Mouse (Mus musculus): ENCODE measurements around the gene Tamm41.

Gene Tamm41

DNA sequence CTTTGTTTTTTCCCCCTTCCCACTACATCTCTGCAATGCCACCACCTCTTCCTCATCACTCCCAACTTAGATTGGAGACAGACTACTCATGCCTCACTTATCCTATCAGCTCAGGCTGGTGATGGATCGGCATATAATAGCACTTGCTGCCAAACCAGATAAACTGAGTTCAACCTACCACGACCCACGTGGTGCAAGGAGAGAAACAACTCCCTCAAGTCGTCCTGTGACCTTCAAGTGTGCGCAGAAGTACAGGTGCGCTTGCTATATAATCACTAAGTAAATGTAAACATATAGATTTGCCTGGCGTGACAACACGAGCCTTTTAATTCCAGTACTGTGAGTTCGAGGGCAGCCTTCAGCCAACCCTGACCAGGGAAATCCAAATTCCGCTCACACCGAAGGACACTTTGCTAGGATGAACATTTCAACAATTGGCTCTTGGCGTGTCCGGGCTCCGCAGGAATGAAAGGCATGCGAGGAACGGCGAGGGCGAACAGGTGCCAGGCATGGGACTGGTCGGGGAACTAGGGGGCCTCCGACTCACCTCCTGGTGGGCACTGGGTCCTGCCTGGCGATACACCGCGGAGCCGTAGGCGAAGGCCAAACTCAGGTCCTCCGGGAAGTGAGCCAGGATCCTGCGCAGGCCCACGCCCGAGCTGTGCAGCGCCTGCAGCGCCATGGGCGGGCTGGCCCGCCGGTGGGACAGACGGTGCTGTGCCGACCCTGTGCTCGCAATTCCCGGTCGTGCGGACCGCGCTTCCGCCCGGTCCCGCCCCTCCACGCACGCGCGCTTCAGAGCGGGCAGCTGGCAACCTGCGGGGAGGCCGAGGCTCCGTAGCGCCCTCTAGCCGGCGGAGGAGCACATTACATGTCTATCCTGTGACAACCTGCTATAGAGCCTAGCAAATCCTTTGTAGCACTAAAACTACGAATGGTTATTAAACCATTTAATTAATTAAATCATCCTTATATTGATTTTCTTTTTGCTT lies at the start of gene Tamm41:
TSS of gene Tamm41 (minus strand) at position 774 of the 992 bp plus-strand sequence.
- DNase-seq (ENCODE audit: low spot score in 2 of 2), result peak; percentile 84 to 90

DNA sequence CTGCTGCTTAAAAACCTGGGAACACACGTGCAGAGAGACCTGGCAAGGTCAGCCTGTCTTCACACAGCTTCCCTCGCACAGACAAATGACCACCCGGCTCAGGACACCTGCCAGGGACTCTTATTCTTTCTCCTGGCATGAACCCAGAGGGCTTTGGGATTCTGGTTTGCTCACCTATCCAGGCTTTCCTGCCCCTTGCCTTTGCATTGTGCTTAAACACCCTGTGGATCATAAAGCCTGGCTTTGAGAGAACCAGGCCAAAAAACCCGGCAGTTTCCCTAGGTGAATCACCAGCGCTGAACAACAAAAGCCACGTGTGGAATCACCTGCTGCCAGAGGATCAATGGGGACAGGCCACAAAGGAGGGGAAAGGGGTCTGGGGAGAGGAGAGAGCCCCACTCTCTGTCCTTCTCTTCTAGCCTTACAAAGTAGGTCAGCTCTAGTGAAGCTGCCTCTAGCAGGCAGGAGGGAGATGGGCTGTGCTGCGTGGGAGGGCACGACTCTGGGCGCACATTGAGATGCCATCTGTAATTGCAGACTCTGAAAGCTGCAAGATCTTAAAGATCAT lies 47.7 kb upstream of the Tamm41 start:
- peak; percentile 81 to 90 for DNase-seq (ENCODE audit: low spot score in 2 of 2)

DNA sequence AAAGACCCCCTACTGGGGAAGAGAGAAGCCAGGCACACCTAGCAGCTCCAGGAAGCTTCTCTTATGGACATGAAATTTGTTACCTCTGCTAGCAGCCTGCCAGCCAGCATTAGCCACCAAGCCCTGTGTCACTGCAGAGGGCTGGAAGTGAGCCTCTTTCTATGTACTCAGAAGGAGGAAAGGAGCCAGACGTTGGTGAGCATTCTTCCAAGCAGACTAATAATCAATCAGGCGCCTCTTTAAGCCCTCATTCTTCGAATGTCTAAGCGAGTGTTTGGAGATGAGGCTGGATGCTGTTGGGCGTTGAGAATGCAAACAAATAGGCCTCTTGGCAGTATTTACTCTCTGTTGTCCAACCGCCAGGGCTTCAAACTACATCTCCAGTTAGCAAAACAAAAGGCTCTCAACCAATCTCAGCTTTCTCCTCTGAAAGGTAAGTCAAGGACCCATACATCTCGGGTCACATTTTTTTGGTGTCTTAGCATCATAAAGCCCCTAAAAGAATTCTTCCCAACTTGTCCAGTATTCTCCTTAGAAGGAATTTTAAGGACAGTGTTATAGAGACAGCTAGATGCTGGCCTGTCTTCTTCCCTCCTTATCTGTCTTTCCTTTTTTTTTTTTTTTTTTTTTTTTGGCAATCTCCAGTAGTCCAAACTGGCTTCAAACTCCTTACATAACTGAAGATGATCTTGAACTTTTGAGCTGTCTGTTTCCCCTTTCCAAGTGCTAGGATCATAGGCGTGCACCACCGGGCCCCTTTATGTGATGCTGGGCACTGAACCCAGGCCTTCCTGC lies 39.3 kb upstream of the Tamm41 start:
- DNase-seq (ENCODE audit: low spot score in 2 of 2), result no peak

DNA sequence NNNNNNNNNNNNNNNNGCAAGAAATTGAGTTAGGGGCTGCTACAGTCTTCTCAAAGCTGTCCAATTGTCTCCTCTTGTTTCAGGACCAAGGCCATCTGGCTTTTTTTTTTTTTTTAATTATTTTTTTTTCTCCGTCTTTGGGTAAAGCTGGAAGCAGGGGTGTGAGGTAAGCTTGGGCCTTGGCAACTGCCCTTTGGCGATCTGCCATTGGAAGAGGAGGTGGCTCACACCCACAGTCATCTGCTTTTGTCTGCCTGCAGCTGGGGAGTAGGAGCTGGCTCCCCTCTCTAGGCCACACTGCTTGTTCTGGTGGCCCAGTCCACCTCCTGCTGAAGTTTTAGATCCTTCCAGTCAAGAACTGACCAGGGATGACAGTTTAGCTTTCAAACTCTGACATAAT lies 34.3 kb upstream of the Tamm41 start:
- peak; percentile 41 to 48 for DNase-seq (ENCODE audit: low spot score in 2 of 2)

DNA sequence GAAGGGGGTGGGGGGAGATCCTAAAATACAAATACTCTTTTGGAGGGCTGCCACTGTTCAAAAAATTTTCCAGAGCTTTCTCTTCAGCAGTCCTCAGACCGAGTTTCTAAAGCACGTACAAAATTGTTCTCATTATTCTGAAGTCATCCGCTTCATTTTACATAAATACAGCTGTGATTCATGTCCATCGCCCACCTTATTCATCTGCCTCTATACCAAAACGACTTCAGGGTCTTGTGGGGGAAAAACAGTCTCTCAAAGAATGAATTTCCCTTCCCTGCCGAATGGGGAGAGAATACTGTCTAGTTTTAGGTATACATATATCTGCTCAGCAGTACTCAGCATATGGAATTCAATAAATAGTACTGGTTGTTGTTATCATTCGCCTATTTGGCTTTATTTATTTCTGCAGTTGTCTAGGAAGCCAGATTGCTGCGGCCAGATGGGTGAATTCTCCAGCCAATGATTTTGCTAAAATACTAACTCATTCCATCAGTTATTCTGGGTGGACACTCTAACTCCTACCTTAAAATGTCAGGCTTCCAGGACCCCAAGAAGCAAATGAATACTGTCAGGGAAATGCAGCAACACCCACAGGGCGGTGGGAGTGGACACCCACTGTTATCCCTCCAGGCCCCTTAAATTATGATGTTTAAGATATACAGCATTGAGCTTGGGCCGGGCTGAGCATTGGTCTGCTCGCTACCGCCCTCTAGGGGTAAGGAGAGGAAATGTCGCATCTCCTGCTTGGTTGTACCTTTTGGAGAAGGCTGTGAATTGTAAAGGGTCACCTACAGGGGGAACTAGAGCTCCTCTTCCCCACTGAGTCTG lies 27.9 kb upstream of the Tamm41 start:
- peak; percentile 53 to 63 for DNase-seq (ENCODE audit: low spot score in 2 of 2)

DNA sequence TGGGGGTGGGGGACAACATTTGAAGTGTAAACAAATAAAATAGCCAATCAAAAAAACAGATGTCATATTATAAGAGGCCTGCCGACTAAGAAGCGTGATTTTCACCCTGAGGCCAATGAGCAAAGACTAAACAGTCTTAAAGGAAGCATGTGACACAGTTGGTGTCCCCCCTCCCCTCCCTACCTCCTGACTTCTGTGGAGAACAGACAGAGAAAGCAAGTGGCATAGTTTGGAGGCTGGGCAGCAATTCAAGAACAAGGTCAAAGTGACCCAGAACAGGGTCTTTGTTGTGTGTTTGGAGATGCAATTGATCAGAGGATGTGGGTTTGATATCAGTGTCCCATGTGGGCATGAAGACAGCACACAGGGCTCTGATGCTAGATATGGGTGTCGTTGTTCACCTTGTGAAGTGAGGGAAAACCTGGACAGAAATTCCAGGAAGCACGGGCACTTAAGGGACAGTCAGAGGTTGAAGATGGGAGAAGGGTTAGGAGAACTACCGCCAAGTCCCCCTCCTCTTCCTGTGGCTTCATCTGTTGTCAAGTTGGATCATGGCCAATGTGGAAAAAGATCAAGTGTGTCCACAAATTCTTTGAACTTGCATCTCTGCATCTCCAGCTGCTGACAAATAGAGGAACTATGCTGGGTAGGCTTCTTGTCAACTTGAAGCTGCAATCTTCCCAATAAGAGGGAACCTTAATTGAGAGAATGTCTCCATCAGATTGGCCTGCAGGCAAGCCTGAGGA lies 25.1 kb upstream of the Tamm41 start:
- DNase-seq (ENCODE audit: low spot score in 2 of 2), result no peak

DNA sequence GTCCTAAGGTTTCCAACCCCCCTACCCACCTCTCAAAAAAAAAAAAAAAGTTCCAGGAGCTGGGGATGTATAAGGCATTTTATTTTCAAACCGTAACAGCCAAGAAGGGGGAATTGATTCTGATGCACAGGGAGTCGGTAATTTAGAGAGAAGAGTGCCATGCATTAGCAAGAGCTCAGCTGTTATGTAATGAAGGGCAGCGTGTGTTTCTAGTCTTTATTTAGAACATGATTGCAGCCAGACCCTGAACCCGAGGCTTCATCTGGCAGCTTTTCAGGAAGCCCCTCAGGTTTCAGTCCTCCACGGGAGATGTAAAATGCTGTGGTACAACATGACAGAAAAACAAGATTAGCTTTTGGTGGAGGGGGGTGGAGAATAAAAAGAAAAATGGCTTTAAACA lies 21.6 kb upstream of the Tamm41 start:
- DNase-seq (ENCODE audit: low spot score in 2 of 2), result no peak

DNA sequence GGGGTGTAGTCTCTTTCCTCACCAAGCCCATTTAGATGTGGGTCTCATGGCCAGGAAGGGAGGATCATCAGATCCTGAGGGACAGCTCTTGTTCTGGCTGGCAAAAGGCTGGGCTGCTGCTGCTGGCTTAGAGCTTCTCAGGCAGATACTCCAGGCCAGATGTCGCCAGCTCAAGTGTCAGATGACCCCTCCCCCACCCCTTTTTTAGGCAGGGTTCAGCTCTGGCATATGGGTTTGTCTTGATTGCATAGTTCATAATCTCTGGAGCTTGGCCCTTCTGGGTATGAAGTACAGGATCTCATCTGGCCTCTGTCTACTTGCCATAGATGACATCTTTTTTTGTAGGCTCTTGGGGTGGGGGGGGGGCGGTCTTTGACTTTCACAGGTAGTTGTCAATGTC lies 19.0 kb upstream of the Tamm41 start:
- no peak for DNase-seq (ENCODE audit: low spot score in 2 of 2)

DNA sequence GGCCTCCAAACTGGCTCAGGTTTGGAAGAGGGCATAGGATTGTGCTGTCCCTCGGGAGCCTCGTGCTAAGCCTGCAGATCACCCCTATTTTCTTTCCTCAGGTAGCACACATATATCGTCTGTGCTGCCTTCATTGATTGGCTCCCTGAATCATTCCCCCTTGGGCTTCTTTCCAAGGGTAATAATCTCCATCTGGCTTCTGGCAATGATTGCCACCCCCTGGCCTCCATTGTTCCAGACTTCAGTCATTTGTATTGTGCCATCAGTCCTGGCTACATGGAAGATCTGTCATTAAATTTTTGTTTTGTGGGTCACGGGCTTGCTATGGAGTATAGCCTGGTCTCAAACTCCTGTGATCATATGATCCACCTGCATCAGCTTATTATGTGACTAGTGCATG lies 17.8 kb upstream of the Tamm41 start:
- no peak for DNase-seq (ENCODE audit: low spot score in 2 of 2)

DNA sequence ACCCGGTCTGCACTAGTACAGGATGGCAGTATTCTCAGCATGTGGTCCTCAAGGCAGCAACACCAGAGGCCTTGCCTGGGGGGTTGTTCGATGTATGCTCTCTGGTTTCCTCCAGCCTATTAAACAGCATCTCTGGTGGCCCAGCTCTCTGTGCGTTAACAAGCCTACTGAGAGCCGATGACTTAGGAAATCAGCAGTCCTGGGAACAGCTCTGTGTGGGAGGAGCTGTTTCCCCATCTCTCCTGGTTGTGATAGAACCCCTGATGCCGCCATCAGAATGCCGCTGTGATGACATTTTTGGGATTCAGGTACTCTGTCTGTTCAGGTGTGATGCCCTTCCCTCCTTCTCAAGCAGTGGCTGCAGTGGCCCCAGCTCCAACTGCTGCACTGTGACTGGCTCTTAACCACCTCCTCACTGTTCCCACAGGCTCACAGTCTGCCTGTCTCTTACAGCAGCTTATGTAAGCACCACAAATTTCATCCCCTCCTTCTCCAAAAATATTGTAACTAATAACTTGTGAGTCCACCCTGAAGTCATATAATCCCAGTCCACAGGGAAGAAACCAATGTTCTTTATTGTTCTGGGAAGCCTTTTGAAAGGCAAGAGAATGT lies 14.0 kb upstream of the Tamm41 start:
- no peak for DNase-seq (ENCODE audit: low spot score in 2 of 2)

DNA sequence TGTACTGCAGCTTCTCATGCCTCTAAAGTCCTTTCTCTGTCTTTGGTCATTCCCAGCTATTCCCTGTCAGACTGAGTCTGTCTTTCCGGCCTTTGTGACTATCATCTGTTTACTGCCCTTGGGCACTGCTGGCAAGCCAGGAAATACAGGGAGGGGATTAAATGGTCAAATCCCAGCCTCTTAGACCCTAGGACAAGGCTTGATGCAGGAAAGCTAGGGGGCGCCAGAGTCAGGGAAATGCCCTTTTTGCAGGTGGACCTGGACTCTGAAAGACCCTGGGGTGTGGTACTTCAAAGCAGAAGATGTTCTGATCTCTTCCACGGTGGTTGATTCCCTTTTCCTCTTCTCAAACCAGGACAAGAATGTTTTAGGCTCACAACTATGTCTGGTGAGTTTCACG lies 11.3 kb upstream of the Tamm41 start:
- peak; percentile 69 to 70 for DNase-seq (ENCODE audit: low spot score in 2 of 2)

DNA sequence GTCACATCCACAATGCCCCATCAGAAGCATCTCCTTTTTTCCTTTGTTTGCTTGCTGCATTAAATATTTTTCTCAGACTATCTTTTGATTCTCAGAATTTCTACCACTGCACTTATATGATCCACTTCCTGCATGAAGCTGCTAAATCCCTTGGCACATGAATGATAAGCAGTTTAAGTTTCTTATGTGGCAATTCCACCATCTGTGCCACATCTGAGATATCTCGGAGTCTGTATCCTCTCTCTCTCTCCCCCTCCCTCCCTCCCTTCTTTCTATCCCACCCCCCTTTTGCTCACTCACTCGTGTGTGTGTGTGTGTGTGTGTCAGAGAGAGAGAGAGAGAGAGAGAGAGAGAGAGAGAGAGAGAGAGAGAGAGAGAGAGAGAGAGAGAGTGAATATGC lies 10.1 kb upstream of the Tamm41 start:
- DNase-seq (ENCODE audit: low spot score in 2 of 2), result no peak

DNA sequence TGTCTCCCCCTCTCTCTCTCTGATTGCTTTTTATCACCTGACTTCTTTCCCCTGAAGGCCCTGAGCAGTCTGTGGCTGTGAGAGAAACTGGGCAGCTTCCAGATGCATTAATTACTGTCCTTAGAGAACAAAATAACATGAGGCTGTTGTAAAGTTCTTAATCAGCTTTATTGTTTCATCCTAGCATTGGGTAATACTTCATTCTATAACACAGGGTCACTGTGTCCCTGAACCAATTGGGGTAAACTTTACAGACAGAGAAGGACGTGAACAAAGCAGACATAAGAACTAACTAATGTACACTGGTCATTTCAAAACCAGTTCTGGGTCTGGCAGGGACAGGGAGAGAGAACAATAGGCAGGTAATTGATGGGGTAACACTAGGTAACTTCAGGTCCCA lies 8.4 kb upstream of the Tamm41 start:
- no peak for DNase-seq (ENCODE audit: low spot score in 2 of 2)

DNA sequence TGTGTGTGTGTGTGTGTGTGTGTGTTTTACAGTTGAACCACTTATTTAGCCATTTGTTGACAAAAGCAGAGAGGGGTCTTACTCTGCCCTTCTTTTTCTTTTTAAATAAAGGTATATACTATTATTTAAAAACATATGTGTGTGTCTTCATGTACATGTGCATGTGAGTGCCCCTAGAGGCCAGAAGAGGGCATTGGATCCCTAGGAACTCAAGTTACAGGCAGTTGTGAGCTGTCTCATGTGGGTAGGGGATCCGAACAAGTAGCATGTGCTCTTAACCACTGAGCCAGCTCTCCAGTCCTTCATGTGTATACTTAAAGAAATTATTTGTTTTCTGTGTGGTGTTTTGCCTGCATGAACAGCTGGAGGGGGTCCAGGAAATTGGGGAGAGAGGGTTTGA lies 7.0 kb upstream of the Tamm41 start:
- no peak for DNase-seq (ENCODE audit: low spot score in 2 of 2)

DNA sequence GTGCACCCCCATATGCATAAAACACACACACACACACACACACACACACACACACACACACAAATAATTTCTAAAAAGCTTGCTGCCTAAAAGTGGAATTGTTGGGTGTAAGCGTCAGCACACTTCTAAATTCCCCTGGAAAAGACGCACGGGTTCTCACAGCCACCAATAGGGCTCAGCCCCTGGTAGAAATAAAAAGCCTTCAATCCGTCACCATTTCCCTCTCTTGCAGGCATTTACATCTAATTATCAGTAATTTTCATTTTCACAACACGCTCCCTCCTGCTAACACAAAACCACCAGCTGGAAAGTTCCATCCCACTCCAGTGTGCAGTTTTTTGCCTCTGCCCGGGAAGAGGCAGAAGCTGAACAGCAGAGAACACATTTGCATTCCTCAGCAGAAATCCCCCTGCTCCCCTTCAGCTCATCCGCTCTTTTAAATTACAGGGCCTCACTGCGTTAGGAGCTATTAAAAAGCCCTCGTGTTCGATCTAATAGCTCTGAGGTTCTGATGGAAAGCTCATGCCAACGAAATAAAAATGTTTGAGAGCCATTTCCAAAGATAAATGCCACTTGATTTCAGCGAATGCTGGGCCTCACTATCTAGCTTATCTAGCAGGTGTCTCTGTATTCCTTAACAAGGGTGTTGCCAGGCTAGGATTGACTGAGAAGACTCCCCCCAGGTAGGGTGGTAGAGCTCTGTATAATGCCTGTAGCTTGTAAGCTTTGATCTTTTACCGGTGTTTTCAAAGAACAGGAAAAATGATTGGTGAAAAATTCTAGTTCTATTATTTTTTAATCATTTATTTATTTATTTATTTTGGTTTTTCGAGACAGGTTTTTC lies 6.2 kb upstream of the Tamm41 start:
- peak; percentile 20 to 39 for DNase-seq (ENCODE audit: low spot score in 2 of 2)

DNA sequence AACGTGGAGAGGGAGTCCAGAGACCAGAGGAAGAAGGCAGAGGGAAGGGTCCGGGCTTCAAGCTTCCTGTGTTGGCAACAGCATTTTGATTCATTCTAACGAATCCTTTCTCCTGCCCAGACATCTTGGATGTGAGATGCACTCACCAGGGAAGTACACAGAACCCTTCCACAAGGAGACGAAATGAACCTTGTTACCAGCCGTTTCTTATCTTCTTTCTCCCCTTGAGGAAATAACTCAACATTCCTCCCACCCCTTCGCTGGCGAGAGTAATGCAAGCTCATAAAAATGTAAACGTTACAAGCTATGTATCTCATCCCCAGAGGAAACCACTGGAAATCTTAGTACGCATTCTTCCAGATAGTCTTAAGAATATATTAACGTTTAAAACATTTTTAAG lies 4.9 kb upstream of the Tamm41 start:
- DNase-seq (ENCODE audit: low spot score in 2 of 2), result no peak

DNA sequence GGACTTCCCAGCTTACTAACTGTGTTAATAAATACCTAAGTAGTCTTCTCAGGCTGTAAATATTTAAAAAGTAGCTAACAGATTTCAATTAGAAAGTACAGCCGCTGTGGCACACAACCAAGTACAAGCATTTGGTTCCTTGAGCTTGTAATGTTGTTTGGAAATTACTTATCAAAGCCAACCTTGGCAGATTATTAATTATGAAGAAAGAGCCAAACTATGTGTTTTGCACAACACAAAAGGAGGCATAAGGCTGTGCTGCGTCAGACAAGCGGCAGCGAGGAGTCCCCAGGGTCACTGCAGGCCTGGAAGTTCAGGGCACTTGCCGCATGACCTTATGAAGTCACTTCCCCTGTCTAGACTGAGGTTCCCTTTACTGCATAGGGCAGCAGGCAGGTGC lies 4.2 kb downstream of the Tamm41 start:
- DNase-seq (ENCODE audit: low spot score in 2 of 2), result no peak

DNA sequence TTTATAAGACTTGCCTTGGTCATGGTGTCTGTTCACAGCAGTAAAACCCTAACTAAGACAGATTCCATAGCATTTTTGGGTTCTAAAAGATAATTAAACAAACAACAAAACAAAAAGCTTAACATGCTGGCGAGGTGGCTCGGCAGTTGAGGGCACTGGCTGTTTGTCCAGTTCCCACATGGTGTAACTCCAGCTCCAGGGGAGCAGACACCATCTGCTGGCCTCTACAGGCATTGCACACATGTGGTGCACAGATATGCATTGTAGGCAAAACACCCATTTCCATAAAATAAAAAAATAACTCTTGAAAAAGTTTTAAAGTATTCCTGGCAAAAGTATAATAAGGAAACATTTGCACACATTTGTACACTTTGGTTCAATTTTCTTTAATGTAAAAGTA lies 7.6 kb downstream of the Tamm41 start:
- DNase-seq (ENCODE audit: low spot score in 2 of 2), result no peak

DNA sequence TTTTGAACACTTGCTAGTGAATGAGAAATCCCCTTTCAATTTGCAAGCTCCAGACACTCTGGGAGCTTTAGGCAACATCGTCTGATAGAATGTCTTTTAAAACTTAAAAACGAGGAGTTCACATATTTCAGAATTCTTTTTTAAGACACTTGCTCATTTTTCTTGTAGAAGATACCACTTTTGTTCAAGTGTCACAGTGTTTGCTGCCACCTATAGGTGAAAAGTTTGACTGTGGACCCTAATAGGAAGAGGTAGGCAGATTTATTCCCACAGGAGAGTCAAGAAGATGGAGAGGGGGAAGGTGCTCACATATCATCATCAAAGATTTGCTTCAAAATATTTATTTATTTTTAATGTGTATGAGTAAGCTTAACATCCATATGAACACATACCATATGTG lies 8.4 kb downstream of the Tamm41 start:
- peak; percentile 67 to 69 for DNase-seq (ENCODE audit: low spot score in 2 of 2)
